Mouse (Mus musculus): ENCODE measurements around the gene Gm4450. TPM values are rescaled to one million over a fixed set of nuclear protein-coding genes. Genes with fewer than 3 reads are reported as not detected.

Gm4450 gene
- not detected for polyA plus RNA-seq (2017; shearing (Covaris generic))

DNA sequence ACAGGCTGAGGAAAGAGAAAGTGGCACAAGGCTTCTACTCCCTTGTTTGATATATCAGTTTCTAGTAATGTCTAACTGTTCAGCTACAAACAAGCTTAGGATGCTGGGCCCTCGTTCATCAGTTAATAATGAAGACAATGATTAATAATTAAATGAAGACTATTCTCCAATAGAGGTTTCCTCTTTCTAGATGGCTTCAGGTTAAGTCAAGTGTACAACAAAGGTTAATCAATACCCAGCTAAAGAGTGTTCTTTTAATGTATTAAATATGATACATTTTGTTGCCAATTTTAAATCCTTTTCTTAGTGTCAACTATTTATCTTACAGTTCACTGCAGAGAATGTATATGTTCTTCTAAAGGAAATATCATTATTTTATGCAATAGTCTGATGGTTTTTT lies at the start of gene Gm4450:
Gene Gm4450 (minus strand): TSS at position 101 of the 400 bp plus-strand sequence.

Other genes starting within 250 kb of the Gm4450 start
- not detected for gene Reg4, start 235.0 kb downstream of the Gm4450 start, polyA plus RNA-seq (2017; shearing (Covaris generic))
- gene Hmgcs2, start 176.7 kb downstream of the Gm4450 start, polyA plus RNA-seq (2017; shearing (Covaris generic)), result not detected
- gene Phgdh, start 117.1 kb downstream of the Gm4450 start, polyA plus RNA-seq (2017; shearing (Covaris generic)), result 160 TPM
- 0.05 TPM for gene Zfp697, start 74.7 kb downstream of the Gm4450 start, polyA plus RNA-seq (2017; shearing (Covaris generic))
- gene Hsd3b4, start 53.4 kb upstream of the Gm4450 start, polyA plus RNA-seq (2017; shearing (Covaris generic)), result not detected
- not detected for gene Gm10681, start 131.7 kb upstream of the Gm4450 start, polyA plus RNA-seq (2017; shearing (Covaris generic))
- gene Hsd3b5, start 173.1 kb upstream of the Gm4450 start, polyA plus RNA-seq (2017; shearing (Covaris generic)), result not detected